Mouse (Mus musculus): ENCODE results near the gene Snx9.

Gene Snx9

GRCm38 (mm10) chr17:5878878-5879277, 37.7 kb downstream of the Snx9 start:
- DNase-seq (ENCODE audit: low read depth, low spot score), result no peak

- DNase-seq (ENCODE audit: low read depth, low spot score), result no peak
Observed at GRCm38 (mm10) chr17:5885474-5885873, 44.3 kb downstream of the Snx9 start.

DNA sequence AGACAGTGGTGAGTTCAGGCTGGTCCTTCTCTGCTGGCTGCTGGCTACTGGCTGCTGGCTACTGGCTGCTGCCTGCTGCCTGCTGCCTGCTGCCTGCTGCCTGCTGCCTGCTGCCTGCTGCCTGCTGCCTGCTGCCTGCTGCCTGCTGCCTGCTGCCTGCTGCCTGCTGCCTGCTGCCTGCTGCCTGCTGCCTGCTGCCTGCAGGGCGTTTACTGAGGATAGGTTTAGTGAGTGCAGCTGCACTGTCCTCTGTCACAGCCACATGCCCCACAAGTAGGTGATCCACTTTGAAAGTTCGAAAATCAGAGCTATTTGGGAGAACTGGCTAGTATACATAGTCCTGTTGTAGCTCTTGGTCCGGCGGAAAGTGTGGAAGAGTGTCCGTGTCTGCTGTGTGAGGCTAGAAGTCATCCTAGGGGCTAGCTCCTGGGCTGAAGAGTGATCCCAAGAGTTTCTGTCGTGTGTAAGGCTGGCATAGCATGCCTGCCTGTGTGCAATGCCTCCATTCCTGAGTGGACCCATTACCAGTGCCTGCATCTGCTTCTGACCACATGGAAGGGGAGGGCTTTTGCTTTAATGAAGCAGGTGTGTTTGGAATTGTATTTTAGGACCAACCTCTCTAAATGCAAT, 45.2 kb downstream of the Snx9 start:
- no peak for DNase-seq (ENCODE audit: low read depth, low spot score)

- peak; percentile 45 for DNase-seq (ENCODE audit: low read depth, low spot score)
Observed at GRCm38 (mm10) chr17:5886943-5887800, 46.0 kb downstream of the Snx9 start.

DNA sequence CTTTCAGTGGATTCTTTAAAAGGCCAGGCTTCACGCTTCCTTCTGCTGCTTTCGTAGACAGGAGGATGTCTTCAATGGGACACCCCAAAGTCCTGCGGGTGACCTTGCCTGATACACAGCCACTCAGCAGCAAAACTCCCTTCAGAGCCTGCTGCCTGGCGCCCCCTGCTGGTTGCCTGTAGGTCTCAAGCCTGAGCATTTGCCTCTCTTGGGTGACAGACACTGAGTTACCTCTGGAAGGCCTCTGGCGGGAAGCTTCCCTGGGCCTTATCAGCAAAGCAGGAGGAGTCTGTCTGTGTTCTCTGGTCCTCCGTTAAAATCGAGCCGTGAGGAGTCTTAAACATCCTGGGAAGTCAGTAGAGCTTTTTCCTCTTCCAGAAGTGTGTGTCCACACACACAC, 49.3 kb downstream of the Snx9 start:
- no peak for DNase-seq (ENCODE audit: low read depth, low spot score)

- DNase-seq (ENCODE audit: low read depth, low spot score), result no peak
Observed at GRCm38 (mm10) chr17:5891933-5892683, 51.0 kb downstream of the Snx9 start.

GRCm38 (mm10) chr17:5893092-5893491, 52.0 kb downstream of the Snx9 start:
- no peak for DNase-seq (ENCODE audit: low read depth, low spot score)

DNA sequence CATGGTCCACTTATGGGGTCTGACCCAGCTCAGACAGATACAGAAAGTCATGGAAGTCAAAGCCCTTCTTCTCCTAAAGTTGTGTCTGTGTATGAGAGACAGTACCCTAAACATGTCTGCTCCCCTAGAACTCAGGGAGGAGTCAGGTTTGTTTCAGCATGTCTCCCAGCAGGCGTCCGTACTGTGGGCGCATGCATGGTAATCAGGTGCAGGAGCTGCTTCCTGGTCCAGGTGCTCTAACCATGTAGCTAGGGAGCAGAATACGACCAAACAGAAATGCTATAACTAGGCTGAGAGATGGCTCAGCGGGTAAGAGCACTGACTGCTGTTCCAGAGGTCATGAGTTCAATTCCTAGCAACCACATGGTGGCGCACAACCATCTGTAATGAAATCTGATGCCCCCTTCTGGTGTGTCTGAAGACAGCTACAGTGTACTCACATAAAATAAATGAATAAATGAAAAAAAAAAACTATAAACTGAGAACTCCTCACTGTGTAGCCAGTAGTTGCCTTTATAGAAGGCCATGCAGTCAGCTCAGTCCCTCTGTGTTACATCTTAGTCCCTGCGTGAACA, 52.5 kb downstream of the Snx9 start:
- DNase-seq (ENCODE audit: low read depth, low spot score), result no peak

DNA sequence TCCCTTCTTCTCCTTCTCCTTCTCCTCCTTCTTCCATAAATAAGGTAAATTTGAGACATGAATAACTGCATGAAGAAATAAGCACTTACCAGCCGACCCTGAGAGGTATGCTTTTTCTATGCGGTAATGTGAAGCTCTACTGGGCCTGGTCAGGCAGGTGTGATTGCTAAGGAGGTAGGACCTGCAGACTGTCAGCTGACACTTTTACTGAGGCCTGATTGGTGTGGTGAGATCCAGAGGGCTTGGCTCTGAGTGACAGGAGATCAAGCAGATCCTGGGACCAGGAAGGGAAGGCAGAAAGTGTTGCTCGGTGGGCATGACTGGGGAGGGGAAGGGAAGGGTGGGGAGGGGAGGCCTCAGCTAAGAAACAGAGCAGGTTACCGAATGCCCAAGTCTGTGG, 54.9 kb downstream of the Snx9 start:
- DNase-seq (ENCODE audit: low read depth, low spot score), result no peak

DNA sequence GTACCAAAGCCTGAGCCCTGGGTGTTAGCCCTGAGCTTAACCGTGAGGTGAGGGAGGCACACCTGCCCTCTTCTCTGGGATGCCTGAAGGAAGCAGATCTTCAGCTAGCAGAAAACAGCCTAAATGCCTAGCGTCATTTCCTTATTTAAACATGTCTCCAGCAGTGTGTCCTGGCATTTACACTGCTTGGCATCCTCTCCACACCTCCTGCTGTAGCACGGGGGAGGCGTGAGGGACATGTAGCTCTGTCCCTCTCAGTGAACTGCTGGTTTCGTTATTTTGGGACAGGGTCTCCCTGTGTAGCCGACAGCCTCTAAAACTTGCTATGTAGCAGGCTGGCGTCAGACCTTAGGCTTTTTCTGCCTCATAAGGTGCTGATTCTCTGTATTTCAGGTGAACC, 55.5 kb downstream of the Snx9 start:
- no peak for DNase-seq (ENCODE audit: low read depth, low spot score)

DNA sequence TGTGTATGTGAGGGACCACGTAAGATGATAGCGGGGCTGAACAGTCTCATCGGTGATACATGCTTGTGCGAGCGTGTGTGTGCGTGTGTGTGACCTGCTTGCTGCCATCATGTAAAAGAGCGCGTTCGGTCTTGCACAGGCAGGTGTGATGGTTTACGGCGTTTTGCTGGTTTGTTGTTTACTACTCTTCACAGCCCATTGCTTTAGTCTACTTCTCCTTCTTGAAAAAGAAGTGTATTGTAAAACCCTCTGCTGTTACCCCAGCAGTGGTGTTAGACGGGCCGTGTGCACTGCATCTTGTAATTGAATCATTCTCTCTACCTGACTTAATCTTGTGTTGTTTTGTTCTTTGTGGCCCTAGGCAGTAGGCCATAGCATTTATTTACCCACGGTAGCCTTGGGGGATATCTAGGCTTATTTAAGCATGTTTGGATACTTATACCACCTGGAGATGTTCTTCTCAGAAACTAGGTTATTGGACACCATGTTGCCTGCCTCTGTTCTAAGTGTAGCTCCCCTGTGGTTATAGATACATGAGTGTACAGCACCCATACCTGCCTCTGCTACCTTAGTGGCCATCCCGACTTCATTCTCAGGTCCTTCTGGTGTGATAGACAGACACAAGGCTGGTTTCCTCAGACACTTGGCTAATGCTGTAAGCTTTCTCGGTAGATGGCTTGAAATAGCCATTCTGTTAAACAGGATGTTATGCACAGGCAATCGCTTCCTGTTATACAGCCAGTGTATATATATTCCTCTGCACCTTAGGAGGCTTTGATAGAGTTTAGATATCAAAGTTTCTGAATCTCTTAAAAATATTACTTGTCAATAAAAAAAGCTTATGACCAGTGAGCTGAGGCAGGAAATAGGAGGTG, 56.4 kb downstream of the Snx9 start:
- DNase-seq (ENCODE audit: low read depth, low spot score), result no peak

DNA sequence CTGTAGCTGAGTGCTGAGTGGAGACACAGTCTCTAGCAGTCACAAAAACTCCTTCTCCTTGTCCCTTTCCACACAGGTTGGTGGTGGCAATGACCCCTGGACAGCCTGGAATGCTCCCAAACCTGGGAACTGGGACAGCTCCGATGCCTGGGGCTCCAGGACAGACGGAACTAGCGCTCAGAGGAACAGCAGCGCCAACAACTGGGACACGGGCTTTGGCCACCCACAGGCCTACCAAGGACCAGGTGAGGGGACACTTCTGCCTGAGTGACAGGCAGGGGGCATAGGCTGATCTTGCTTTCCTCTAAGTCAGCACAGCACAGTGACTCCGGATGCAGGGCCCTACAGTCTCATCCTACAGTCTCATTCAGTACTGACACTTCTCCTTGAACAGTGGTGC, 58.1 kb downstream of the Snx9 start:
- no peak for DNase-seq (ENCODE audit: low read depth, low spot score)

GRCm38 (mm10) chr17:5901381-5901780, 60.3 kb downstream of the Snx9 start:
- DNase-seq (ENCODE audit: low read depth, low spot score), result no peak

GRCm38 (mm10) chr17:5903630-5904301, 62.6 kb downstream of the Snx9 start:
- DNase-seq (ENCODE audit: low read depth, low spot score), result no peak

DNA sequence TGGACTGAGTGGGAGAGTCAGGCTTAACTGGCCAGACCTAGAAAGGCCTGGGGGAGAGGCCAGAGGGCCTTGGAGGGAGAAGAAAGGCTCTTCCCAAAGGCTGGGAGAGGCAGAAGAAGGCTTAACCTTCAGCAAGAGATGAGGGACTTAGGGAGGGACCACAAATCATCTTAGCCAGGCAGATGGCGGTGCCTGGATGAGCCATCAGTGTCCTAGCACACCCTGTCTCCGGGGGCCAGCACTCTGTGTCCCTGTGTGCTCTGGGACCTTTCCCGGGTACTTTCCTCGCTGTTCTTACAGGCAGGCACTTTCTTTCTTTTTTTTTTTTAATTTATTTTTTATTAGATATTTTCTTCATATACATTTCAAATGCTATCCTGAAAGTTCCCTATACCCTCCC, 68.6 kb downstream of the Snx9 start:
- no peak for DNase-seq (ENCODE audit: low read depth, low spot score)

DNA sequence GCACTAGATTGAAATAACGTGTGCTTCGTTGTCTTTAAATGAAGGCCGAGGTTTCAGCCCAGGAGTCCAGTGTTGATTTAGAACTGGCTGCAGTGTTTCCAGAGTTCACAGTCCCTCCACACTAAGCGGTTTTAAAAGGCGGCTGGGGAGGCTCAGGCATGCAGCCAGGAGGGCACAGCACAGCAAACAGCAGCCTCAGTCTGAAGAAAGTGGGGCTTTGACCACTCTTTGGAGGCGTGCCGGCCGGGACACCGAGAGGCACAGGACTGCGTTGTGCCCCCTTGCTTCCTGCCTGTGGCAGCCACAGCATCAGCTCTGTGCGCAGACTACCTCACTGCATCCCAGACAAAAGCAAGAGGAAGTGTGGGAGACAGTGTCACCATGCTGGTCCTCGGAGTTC, 70.5 kb downstream of the Snx9 start:
- DNase-seq (ENCODE audit: low read depth, low spot score), result no peak

DNA sequence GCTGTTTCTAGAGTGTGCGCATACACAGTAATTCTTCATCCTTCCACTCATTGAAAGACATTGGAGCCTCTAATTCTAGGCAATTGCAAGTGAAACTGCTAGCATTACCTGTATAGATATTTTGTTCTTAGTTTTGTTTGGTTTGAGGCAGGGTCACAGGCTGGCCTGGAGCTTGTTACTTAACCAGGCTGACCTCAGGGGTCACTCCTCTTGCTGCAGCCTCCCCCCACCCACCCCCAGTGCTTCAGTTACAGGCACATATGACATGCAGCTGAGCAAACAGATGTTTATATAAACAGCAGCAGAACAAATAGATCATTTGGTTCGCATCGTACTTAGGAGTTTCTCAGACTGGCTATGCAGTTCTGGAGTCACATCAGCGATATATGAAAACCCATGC, 71.7 kb downstream of the Snx9 start:
- no peak for DNase-seq (ENCODE audit: low read depth, low spot score)

DNA sequence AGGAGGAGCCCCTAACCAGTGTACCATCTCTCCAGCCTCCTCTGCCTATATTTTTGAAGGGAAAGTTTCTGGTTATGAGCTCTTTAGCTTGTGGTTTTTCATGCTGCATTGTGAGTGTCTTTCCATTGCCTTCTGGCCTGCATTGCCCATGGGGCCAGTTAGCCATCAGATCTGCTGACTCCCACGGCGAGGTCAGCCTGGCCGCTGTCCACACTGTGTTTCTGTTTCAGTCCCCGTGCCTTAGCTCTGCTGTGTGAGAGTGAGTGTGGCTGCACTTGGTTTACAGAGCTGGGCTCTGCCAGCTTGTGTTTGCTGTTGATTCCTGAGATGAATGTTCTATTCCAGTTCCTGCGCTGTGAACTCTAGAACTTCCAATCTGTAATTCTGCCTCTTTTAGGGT, 73.1 kb downstream of the Snx9 start:
- DNase-seq (ENCODE audit: low read depth, low spot score), result no peak

GRCm38 (mm10) chr17:5921954-5922353, 80.8 kb downstream of the Snx9 start:
- DNase-seq (ENCODE audit: low read depth, low spot score), result no peak

- DNase-seq (ENCODE audit: low read depth, low spot score), result no peak
Observed at GRCm38 (mm10) chr17:5923281-5923680, 82.2 kb downstream of the Snx9 start.

DNA sequence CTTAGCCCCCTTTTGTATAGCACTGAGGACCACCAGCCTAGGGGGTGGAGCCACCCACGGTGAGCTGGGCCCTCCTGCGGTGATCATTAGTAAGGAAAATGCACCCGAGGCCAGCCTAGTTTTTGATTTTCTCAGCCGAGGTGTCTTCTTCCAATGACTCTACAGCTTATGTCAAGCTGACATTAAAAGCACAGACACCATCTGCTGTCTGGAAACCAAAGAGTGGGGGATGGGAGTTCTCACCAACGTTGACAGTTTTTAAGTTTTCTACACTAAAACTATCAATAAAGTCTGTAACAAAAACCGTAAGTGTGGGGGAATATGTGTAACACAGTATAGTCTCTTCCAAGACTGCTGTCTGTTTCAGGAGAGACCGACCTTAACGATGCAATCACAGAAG, 83.1 kb downstream of the Snx9 start:
- DNase-seq (ENCODE audit: low read depth, low spot score), result no peak
